Mouse (Mus musculus) limb, embryonic 10.5 days (tissue): ENCODE results near the gene Gm45717. TPM values are rescaled to one million over a fixed set of nuclear protein-coding genes. Genes with fewer than 3 reads are reported as not detected.

Experiments used
- DNase-seq: peaks from one replicate; pipeline ENCODE4 v3.0.0-alpha.2; 2017; ENCODE audit warnings: low spot score
- H3K27ac ChIP-seq: fragments of 300-500 bp; sonication (generic); 2 replicates; pipeline ENCODE4 v1.5.1; 2016; ENCODE audit warnings: mild to moderate bottlenecking
- H3K27me3 ChIP-seq: fragments of 300-500 bp; sonication (generic); 2 replicates; pipeline ENCODE4 v1.6.1; 2016; ENCODE audit warnings: low read depth, mild to moderate bottlenecking; ENCODE audit not compliant: poor library complexity, severe bottlenecking
- H3K36me3 ChIP-seq: fragments of 300-500 bp; sonication (generic); 2 replicates; pipeline ENCODE4 v1.6.1; 2016; ENCODE audit warnings: mild to moderate bottlenecking, moderate library complexity
- H3K4me1 ChIP-seq: fragments of 300-500 bp; sonication (generic); 2 replicates; pipeline ENCODE4 v1.6.1; 2016
- H3K4me3 ChIP-seq: fragments of 300-500 bp; sonication (generic); 2 replicates; pipeline ENCODE4 v1.5.1; 2016; ENCODE audit warnings: mild to moderate bottlenecking, moderate library complexity
- H3K9me3 ChIP-seq: fragments of 300-500 bp; sonication (generic); replicated peaks from 2 replicates; pipeline ENCODE4 v1.6.1; 2016; ENCODE audit warnings: mild to moderate bottlenecking
- WGBS: fragments of 180-500 bp; shearing (Covaris S2); methylation state at CpG from one replicate; pipeline ENCODE4 v1.1.7; 2016; 5-methylcytosine and 5-hydroxymethylcytosine counted together
- polyA plus RNA-seq: library from polyadenylated mRNA; unstranded; fragments of >200 nt; fragmentation: Nextera tagmentation; extraction: Ambion mirVana; gene quantifications from 2 replicates; pipeline ENCODE4 v1.2.1, GENCODE M21; 2016

The Gm45717 gene
- polyA plus RNA-seq, 1 experiment from 2014 or later: not detected

GRCm38 (mm10) chr7:140923070-140923775 lies 32.5 kb downstream of the Gm45717 start:
- Histone ChIP-seq H3K4me3 (peak overlapping the region; percentile 48), H3K4me1 (peaks cover 14% of the 10 kb centered on the region), H3K27ac (no peak overlapping the region), H3K9me3 (no peaks in the 10 kb centered on the region), H3K36me3 (no peaks in the 10 kb centered on the region), H3K27me3 (peaks cover 76% of the 10 kb centered on the region)
- WGBS: 22% methylated on average over 30 of the region's 30 CpGs
- no peak for DNase-seq

DNA sequence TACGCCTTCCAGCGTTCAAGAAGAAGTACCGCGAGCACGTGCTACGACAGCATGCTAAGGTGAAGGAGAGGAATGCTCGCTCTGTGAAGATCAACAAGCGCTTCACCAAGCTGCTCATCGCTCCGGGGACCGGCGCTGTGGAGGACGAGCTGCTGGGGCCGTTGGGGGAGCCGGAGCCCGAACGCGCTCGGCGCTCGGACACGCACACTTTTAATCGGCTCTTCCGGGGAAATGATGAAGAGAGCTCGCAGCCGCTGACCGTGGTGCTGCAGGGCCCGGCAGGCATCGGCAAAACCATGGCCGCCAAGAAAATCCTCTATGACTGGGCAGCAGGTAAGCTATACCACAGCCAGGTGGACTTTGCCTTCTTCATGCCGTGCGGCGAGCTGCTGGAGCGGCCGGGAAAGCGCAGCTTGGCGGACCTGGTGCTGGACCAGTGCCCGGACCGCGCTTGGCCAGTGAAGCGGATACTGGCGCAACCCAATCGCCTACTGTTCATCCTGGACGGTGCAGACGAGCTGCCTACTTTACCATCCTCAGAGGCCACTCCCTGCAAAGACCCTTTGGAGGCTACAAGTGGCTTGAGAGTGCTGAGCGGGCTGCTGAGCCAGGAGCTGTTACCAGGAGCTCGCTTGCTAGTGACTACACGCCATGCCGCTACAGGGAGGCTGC lies 33.2 kb downstream of the Gm45717 start:
- H3K4me3 ChIP-seq: peak overlapping the region; percentile 48
- H3K27ac ChIP-seq: no peak overlapping the region
- peaks cover 14% of the 10 kb centered on the region for H3K4me1 ChIP-seq
- under 1% methylated on average over 49 of the region's 49 CpGs for WGBS
- H3K9me3 ChIP-seq: no peaks in the 10 kb centered on the region
- no peaks in the 10 kb centered on the region for H3K36me3 ChIP-seq
- H3K27me3 ChIP-seq: peaks cover 80% of the 10 kb centered on the region
- DNase-seq: peak; percentile 71

- peaks cover 14% of the 10 kb centered on the region for H3K4me1 ChIP-seq
- WGBS: 28% methylated on average over 22 of the region's 22 CpGs
- no peak overlapping the region for H3K27ac ChIP-seq
- DNase-seq: no peak
- no peak overlapping the region; the same call in 1 of the 2 replicates for H3K4me3 ChIP-seq
- no peaks in the 10 kb centered on the region for H3K9me3 ChIP-seq
- H3K27me3 ChIP-seq: peaks cover 76% of the 10 kb centered on the region
- H3K36me3 ChIP-seq: no peaks in the 10 kb centered on the region
These were observed 34.3 kb downstream of the Gm45717 start for GRCm38 (mm10) chr7:140921225-140921975.

- H3K4me1 ChIP-seq: peaks cover 14% of the 10 kb centered on the region
- WGBS: 80% methylated on average over 8 of the region's 8 CpGs
- DNase-seq: no peak
- peaks cover 74% of the 10 kb centered on the region for H3K27me3 ChIP-seq
- H3K4me3 ChIP-seq: no peak within 1 kb of the TSS; the same call in 1 of the 2 replicates
- no peaks in the 10 kb centered on the region for H3K9me3 ChIP-seq
- H3K36me3 ChIP-seq: no peaks in the 10 kb centered on the region
- no peak within 1 kb of the TSS for H3K27ac ChIP-seq
These were observed 35.2 kb downstream of the Gm45717 start, which contains the start of gene Nlrp6 for GRCm38 (mm10) chr7:140920418-140921029. Gene Nlrp6 (plus strand): TSS chr7:140920902.

GRCm38 (mm10) chr7:140919911-140920310 lies 35.8 kb downstream of the Gm45717 start:
- 79% methylated on average over 4 of the region's 4 CpGs for WGBS
- Histone ChIP-seq H3K27ac (no peak overlapping the region), H3K36me3 (no peaks in the 10 kb centered on the region), H3K27me3 (peaks cover 68% of the 10 kb centered on the region), H3K9me3 (no peaks in the 10 kb centered on the region), H3K4me3 (no peak overlapping the region), H3K4me1 (peaks cover 14% of the 10 kb centered on the region)
- no peak for DNase-seq

DNA sequence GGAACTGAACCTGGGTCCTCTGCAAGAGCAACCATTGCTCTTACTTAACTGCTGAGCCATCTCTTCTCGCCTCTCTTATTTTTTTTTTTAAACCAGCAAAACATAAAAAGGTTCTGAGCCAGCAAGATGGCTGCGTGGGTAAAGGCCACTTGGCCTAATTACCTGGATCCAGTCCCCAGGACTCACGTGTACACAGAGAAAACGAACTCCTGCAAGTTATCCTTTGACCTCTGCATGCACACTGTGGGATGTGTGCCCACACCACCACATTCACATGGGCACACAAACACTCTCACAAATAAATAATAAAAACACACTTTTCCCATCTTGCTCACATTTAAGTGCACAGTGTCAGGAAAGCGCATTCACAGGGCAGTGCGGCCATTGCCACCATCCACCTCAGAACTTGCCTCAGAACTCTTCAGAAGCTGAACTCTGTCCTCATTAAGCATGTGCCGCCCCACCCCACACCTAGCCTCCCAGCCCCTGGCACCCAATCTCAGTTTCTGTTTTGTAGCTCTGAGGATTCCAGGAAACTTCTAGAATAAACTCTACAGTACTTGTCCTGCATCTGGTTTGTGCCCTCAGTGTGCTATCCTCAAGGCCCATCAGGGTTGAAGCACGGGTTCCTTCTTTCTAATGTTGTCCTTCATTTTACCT lies 41.6 kb downstream of the Gm45717 start:
- H3K4me3 ChIP-seq: no peak overlapping the region
- H3K4me1 ChIP-seq: peaks cover 1% of the 10 kb centered on the region; the same call in 1 of the 2 replicates
- peaks cover 10% of the 10 kb centered on the region; the same call in 1 of the 2 replicates for H3K27me3 ChIP-seq
- H3K36me3 ChIP-seq: no peaks in the 10 kb centered on the region
- no peak overlapping the region for H3K27ac ChIP-seq
- DNase-seq: no peak
- H3K9me3 ChIP-seq: no peaks in the 10 kb centered on the region
- 80% methylated on average over 8 of the region's 8 CpGs for WGBS

GRCm38 (mm10) chr7:140912846-140913482 lies 42.8 kb downstream of the Gm45717 start:
- Histone ChIP-seq H3K27me3 (peaks cover 1% of the 10 kb centered on the region; the same call in 1 of the 2 replicates), H3K9me3 (no peaks in the 10 kb centered on the region), H3K36me3 (no peaks in the 10 kb centered on the region), H3K27ac (no peak overlapping the region), H3K4me1 (peaks cover 13% of the 10 kb centered on the region), H3K4me3 (no peak overlapping the region)
- no peak for DNase-seq
- WGBS: 80% methylated on average over 5 of the region's 5 CpGs

- H3K9me3 ChIP-seq: no peaks in the 10 kb centered on the region
- H3K36me3 ChIP-seq: no peaks in the 10 kb centered on the region
- H3K4me3 ChIP-seq: no peak overlapping the region
- WGBS: 78% methylated on average over 3 of the region's 3 CpGs
- H3K4me1 ChIP-seq: peaks cover 13% of the 10 kb centered on the region
- no peak overlapping the region for H3K27ac ChIP-seq
- no peaks in the 10 kb centered on the region for H3K27me3 ChIP-seq
- DNase-seq: no peak
These were observed 43.4 kb downstream of the Gm45717 start for GRCm38 (mm10) chr7:140912293-140912692.

- Histone ChIP-seq H3K27me3 (no peaks in the 10 kb centered on the region), H3K27ac (peak overlapping the region; percentile 66), H3K4me3 (peak overlapping the region; percentile 51), H3K4me1 (peaks cover 13% of the 10 kb centered on the region), H3K36me3 (no peaks in the 10 kb centered on the region), H3K9me3 (no peaks in the 10 kb centered on the region)
- 2% methylated on average over 19 of the region's 19 CpGs for WGBS
- DNase-seq: peak; percentile 89
These were observed 47.1 kb downstream of the Gm45717 start for GRCm38 (mm10) chr7:140908634-140909107.

GRCm38 (mm10) chr7:140908181-140908580 lies 47.6 kb downstream of the Gm45717 start:
- 53% methylated on average over 7 of the region's 7 CpGs for WGBS
- peak overlapping the region; percentile 51; the same call in 1 of the 2 replicates for H3K4me3 ChIP-seq
- peaks cover 17% of the 10 kb centered on the region for H3K4me1 ChIP-seq
- no peaks in the 10 kb centered on the region for H3K27me3 ChIP-seq
- no peak overlapping the region for H3K27ac ChIP-seq
- DNase-seq: no peak
- H3K36me3 ChIP-seq: no peaks in the 10 kb centered on the region
- no peaks in the 10 kb centered on the region for H3K9me3 ChIP-seq

- no peak overlapping the region for H3K4me3 ChIP-seq
- WGBS: 85% methylated on average over 7 of the region's 7 CpGs
These were observed 48.0 kb downstream of the Gm45717 start for GRCm38 (mm10) chr7:140907697-140908096.

More at GRCm38 (mm10) chr7:140907697-140908096, 48.0 kb downstream of the Gm45717 start:
- Histone ChIP-seq H3K36me3 (no peaks in the 10 kb centered on the region), H3K27ac (no peak overlapping the region), H3K27me3 (no peaks in the 10 kb centered on the region), H3K4me1 (peaks cover 22% of the 10 kb centered on the region), H3K9me3 (no peaks in the 10 kb centered on the region)
- no peak for DNase-seq
